Mouse (Mus musculus): Measurements from ENCODE around the gene Srsf7.

Srsf7 gene

DNA sequence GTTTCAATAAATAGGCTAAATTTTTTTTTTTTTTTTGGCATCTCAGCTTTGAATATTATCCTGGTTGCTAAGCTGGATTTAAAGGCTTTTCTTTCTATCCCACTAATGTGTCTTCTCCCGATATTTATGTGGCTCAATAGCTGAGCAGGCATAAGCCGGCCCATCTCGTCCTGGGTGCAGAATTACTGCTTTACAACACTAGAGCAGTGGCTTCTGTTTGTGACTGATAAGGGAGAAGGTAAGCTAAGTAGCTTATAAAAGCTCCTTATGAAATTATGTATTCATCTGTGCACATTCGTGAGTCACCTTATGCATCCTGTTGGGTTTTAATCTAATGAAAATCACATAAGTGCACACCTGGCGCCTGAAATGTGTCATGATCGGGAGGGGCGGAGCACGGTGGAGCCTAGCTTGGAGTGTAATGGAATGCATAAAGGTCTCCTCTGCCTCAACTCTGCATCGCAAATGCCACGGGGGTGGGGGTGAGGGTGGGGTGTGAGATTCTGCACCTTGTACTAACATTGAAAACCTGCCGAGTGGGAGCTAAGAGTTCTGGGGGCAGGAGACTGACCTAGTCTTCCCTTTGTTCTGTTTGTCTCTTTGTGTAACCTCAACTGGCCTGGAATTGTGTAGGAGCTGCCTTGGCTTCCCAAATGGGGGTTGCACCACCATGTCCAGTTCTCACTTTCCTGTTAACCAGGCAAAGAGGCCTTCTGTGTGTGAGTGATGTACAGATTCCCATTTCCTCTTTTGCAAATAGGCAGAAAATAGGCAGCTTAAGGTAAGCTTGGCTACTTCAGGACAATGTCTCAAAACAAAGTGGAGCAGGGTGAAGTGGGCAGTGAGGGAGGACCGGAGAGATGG lies 54.1 kb downstream of the Srsf7 start:
- DNase-seq: no peak

DNA sequence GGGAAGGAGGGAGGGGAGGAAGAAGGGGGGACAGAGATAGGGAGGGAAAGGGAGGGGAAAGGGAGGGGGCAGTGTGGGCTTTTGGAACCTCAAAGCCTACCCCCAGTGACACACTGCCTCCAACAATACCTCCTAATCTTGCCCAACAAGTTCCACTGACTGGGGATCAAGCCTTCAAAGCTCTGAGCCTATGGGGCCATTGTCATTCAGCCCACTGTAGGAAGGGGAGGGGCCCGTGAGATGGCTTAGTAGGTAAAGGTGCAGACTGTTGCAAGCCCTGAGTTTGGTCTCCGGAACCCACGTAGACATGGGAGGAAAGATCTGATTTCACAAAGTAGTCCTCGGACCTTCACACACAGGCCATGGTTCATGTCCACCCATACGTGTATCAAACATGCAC lies 55.8 kb downstream of the Srsf7 start:
- DNase-seq: no peak
